In the genomic region with DNA sequence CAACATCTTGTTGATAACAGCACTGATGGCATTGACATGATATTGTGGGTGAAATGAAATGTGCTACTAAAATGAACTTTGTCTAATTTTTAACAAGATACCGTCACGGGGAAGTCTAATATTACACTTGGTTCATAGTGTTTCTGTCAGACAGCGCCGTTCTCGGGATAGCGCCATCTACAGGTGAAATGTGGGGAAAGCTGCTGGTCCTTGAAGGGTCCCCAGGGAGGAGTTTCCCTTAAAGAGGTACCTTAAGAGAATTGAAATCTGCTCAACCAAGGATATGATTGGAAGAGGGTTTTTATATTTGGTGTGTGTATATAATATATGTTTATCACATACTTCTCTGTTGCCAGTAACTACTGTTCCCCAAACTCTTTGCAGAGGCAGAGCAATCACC, we compare ENCODE assay signal across 16 mouse cellular contexts.
A peak's percentile ranks its signal among the peaks of the same experiment; 100 is the strongest.
DNase-seq lines count a peak whose midpoint lies in the region; ATAC-seq and TF ChIP-seq lines count a peak whose summit lies in the region.
"Had no signal": no experiment of that assay in that cellular context is flagged by ENCODE, and none has a peak within 500 bp of the region (broad histone marks: within the 10 kb centered on the region; RNA-seq: fewer than 3 reads in every experiment).

No protein-coding gene starts in this region.

- TF ChIP-seq CTCF in intestine, postnatal 0 days (IDR thresholded peaks at IDR 0.05; ENCODE audit: low read depth), result 0 out of 2 replicates have a peak, but pooled peaks have one; percentile 26
- peak; percentile 25; the same call in 1 of the 2 replicates for TF ChIP-seq CTCF in lung, postnatal 0 days (IDR thresholded peaks at IDR 0.05)

- TF ChIP-seq EP300 in lung, postnatal 0 days (IDR thresholded peaks at IDR 0.05), result no peak

- H3K4me3 ChIP-seq in intestine, postnatal 0 days (ENCODE audit: low read depth, low read length), result no peak overlapping the region
- no peak overlapping the region for H3K4me3 ChIP-seq in intestine, embryonic 15.5 days (replicated peaks)
- H3K4me3 ChIP-seq in lung, postnatal 0 days (ENCODE audit: low read depth, low read length), result no peak overlapping the region
- H3K4me3 ChIP-seq: embryonic facial prominence, embryonic 10.5 days; heart, embryonic 10.5 days; lung, embryonic 15.5 days; midbrain, embryonic 12.5 days had no signal

- no peak overlapping the region for H3K9ac ChIP-seq in intestine, postnatal 0 days (ENCODE audit: low read depth, low read length)
- no peak overlapping the region for H3K9ac ChIP-seq in intestine, embryonic 15.5 days
- H3K9ac ChIP-seq in lung, postnatal 0 days (replicated peaks; ENCODE audit: low read depth), result no peak overlapping the region
- H3K9ac ChIP-seq: lung, embryonic 15.5 days; midbrain, embryonic 12.5 days had no signal

- DNase-seq in lung, postnatal 0 days (ENCODE audit: low spot score), result no peak
- DNase-seq in lung, postnatal 25 days (ENCODE audit: low spot score), result no peak
- DNase-seq in R1 (ENCODE audit: low read depth, low spot score), result peak; percentile 54
- peak; percentile 3 for DNase-seq in induced T-regulatory cell, adult 2 months (ENCODE audit: low read depth)
- DNase-seq in ovary, postnatal 14 days (ENCODE audit: low spot score), result no peak
- DNase-seq: adrenal gland, postnatal 25 days; cerebellum, adult 11 months; heart, postnatal 36 days; left cerebral cortex, postnatal 4 days had no signal

- no peaks in the 10 kb centered on the region for H3K4me1 ChIP-seq in intestine, postnatal 0 days (replicated peaks; ENCODE audit: control insufficient read depth, insufficient read depth, low read length)
- H3K4me1 ChIP-seq in intestine, embryonic 15.5 days (replicated peaks), result no peaks in the 10 kb centered on the region
- no peaks in the 10 kb centered on the region for H3K4me1 ChIP-seq in lung, postnatal 0 days (ENCODE audit: insufficient read depth, low read depth, low read length)
- H3K4me1 ChIP-seq: heart, embryonic 10.5 days; lung, embryonic 15.5 days had no signal

- H3K27ac ChIP-seq in intestine, postnatal 0 days (ENCODE audit: low read depth, low read length), result no peak overlapping the region
- no peak overlapping the region for H3K27ac ChIP-seq in intestine, embryonic 15.5 days
- H3K27ac ChIP-seq in lung, postnatal 0 days (ENCODE audit: low read length), result no peak overlapping the region
- H3K27ac ChIP-seq: embryonic facial prominence, embryonic 10.5 days; heart, embryonic 10.5 days; lung, embryonic 15.5 days; midbrain, embryonic 12.5 days had no signal

- no peaks in the 10 kb centered on the region for H3K27me3 ChIP-seq in intestine, postnatal 0 days (replicated peaks; ENCODE audit: control insufficient read depth, insufficient read depth, low read length)
- no peaks in the 10 kb centered on the region for H3K27me3 ChIP-seq in intestine, embryonic 15.5 days (replicated peaks)
- H3K27me3 ChIP-seq in lung, postnatal 0 days (replicated peaks; ENCODE audit: insufficient read depth, low read length), result no peaks in the 10 kb centered on the region
- H3K27me3 ChIP-seq: lung, embryonic 15.5 days; midbrain, embryonic 12.5 days had no signal

- no peaks in the 10 kb centered on the region for H3K36me3 ChIP-seq in intestine, postnatal 0 days (ENCODE audit: control insufficient read depth, insufficient read depth)
- H3K36me3 ChIP-seq in intestine, embryonic 15.5 days, result no peaks in the 10 kb centered on the region
- no peaks in the 10 kb centered on the region for H3K36me3 ChIP-seq in lung, postnatal 0 days (ENCODE audit: insufficient read depth, low read length)
- H3K36me3 ChIP-seq: embryonic facial prominence, embryonic 10.5 days; heart, embryonic 10.5 days; lung, embryonic 15.5 days; midbrain, embryonic 12.5 days had no signal

- H3K9me3 ChIP-seq in intestine, postnatal 0 days (ENCODE audit: control insufficient read depth), result no peaks in the 10 kb centered on the region
- no peaks in the 10 kb centered on the region for H3K9me3 ChIP-seq in intestine, embryonic 15.5 days
- no peaks in the 10 kb centered on the region for H3K9me3 ChIP-seq in lung, postnatal 0 days (ENCODE audit: low read length)
- H3K9me3 ChIP-seq: embryonic facial prominence, embryonic 10.5 days; heart, embryonic 10.5 days; lung, embryonic 15.5 days; midbrain, embryonic 12.5 days had no signal

- ATAC-seq in intestine, postnatal 0 days, result no peak
- ATAC-seq in intestine, embryonic 15.5 days, result no peak
- no peak for ATAC-seq in lung, postnatal 0 days
- ATAC-seq: intestine, embryonic 16.5 days had no signal

- 57% methylated on average over 6 of the region's 6 CpGs for WGBS in intestine, postnatal 0 days
- WGBS in intestine, embryonic 15.5 days, result 60% methylated on average over 6 of the region's 6 CpGs
- WGBS in lung, postnatal 0 days, result 63% methylated on average over 6 of the region's 6 CpGs

- H3K4me2 ChIP-seq in intestine, postnatal 0 days (replicated peaks; ENCODE audit: low read depth), result no peak overlapping the region
- H3K4me2 ChIP-seq in intestine, embryonic 15.5 days (replicated peaks), result no peak overlapping the region
- H3K4me2 ChIP-seq in lung, postnatal 0 days (replicated peaks; ENCODE audit: low read depth, low read length), result no peak overlapping the region
- H3K4me2 ChIP-seq: lung, embryonic 15.5 days; midbrain, embryonic 12.5 days had no signal

Comparison
In these comparisons a context has a peak if more than half of its experiments do, and no peak if none do; other contexts are left out.
1. DNase-seq: peak in R1 (single experiment) and induced T-regulatory cell, adult 2 months (single experiment); none in lung, postnatal 0 days (single experiment), lung, postnatal 25 days (single experiment) and ovary, postnatal 14 days (single experiment).